Mouse (Mus musculus) adrenal gland, postnatal 14 days (tissue): ENCODE data around the gene Art3. TPM values are rescaled to one million over a fixed set of nuclear protein-coding genes. Genes with fewer than 3 reads are reported as not detected.

Experiments used
- DNase-seq: peaks from one replicate; pipeline ENCODE4 v3.0.0; 2021; ENCODE audit warnings: mixed read lengths
- total RNA-seq: library from RNA; stranded (reverse); gene quantifications from 2 replicates; pipeline ENCODE4 v1.2.3, GENCODE M21; 2021

Gene Art3
- total RNA-seq, 1 experiment from 2014 or later, result 91.5 TPM

GRCm38 (mm10) chr5:92336743-92337142 lies 5.1 kb downstream of the Art3 start:
- no peak for DNase-seq

GRCm38 (mm10) chr5:92340606-92341005 lies 9.0 kb downstream of the Art3 start:
- no peak for DNase-seq

- no peak for DNase-seq
Observed at GRCm38 (mm10) chr5:92345006-92345405, 13.4 kb downstream of the Art3 start.

GRCm38 (mm10) chr5:92348794-92349413 lies 17.3 kb downstream of the Art3 start, which contains the start of gene Cxcl10:
TSS of gene Cxcl10 (minus strand) at chr5:92348889.
- peak; percentile 78 for DNase-seq

GRCm38 (mm10) chr5:92349731-92350130 lies 18.1 kb downstream of the Art3 start:
- no peak for DNase-seq

GRCm38 (mm10) chr5:92352716-92353115 lies 21.1 kb downstream of the Art3 start:
- peak; percentile 44 for DNase-seq

GRCm38 (mm10) chr5:92353517-92353916 lies 21.9 kb downstream of the Art3 start:
- DNase-seq, result peak; percentile 85

GRCm38 (mm10) chr5:92358033-92358432 lies 26.4 kb downstream of the Art3 start:
- DNase-seq, result peak; percentile 79

GRCm38 (mm10) chr5:92358767-92359455 lies 27.3 kb downstream of the Art3 start:
- DNase-seq, result peak; percentile 23

- no peak for DNase-seq
Observed at GRCm38 (mm10) chr5:92363179-92363578, 31.6 kb downstream of the Art3 start.

- DNase-seq, result no peak
Observed at GRCm38 (mm10) chr5:92364011-92364410, 32.4 kb downstream of the Art3 start.

GRCm38 (mm10) chr5:92365146-92365705 lies 33.6 kb downstream of the Art3 start:
- no peak for DNase-seq

- DNase-seq, result no peak
Observed at GRCm38 (mm10) chr5:92366565-92366964, 34.9 kb downstream of the Art3 start.

GRCm38 (mm10) chr5:92368392-92368791 lies 36.8 kb downstream of the Art3 start:
- peak; percentile 29 for DNase-seq

- DNase-seq, result peak; percentile 76
Observed at GRCm38 (mm10) chr5:92369151-92369994, 37.7 kb downstream of the Art3 start.

- peak; percentile 34 for DNase-seq
Observed at GRCm38 (mm10) chr5:92370392-92370791, 38.8 kb downstream of the Art3 start.

- DNase-seq, result no peak
Observed at GRCm38 (mm10) chr5:92370891-92371290, 39.3 kb downstream of the Art3 start.

- no peak for DNase-seq
Observed at GRCm38 (mm10) chr5:92371361-92371976, 39.8 kb downstream of the Art3 start.

GRCm38 (mm10) chr5:92372605-92373004 lies 41.0 kb downstream of the Art3 start:
- DNase-seq, result no peak

GRCm38 (mm10) chr5:92374721-92375142 lies 43.1 kb downstream of the Art3 start:
- peak; percentile 73 for DNase-seq

GRCm38 (mm10) chr5:92375368-92375767 lies 43.7 kb downstream of the Art3 start:
- DNase-seq, result peak; percentile 46

GRCm38 (mm10) chr5:92376795-92377405 lies 45.3 kb downstream of the Art3 start:
- peak; percentile 26 for DNase-seq
